Mouse (Mus musculus) limb, embryonic 15.5 days (tissue): ENCODE results near the gene Dlx4. TPM values are rescaled to one million over a fixed set of nuclear protein-coding genes. Genes with fewer than 3 reads are reported as not detected.

ENCODE experiments used
- ATAC-seq: fragments of 200-750 bp; cut with Nextera tagmentation; 2 replicates; pipeline ENCODE4 v1.8.0; 2017; ENCODE audit warnings: low read depth, moderate TSS enrichment; ENCODE audit not compliant: insufficient number of reproducible peaks, low FRiP score, low TSS enrichment
- H3K27ac ChIP-seq: fragments of 300-500 bp; sonication (generic); 2 replicates; pipeline ENCODE4 v1.5.1; 2015; ENCODE audit warnings: moderate library complexity, mild to moderate bottlenecking, inconsistent platforms
- H3K27me3 ChIP-seq: fragments of 300-500 bp; sonication (generic); 2 replicates; pipeline ENCODE4 v1.6.1; 2015; ENCODE audit warnings: inconsistent platforms
- H3K36me3 ChIP-seq: fragments of 300-500 bp; sonication (generic); 2 replicates; pipeline ENCODE4 v1.6.1; 2015; ENCODE audit warnings: inconsistent platforms
- H3K4me1 ChIP-seq: fragments of 300-500 bp; sonication (generic); 2 replicates; pipeline ENCODE4 v1.6.1; 2015; ENCODE audit warnings: inconsistent platforms
- H3K4me2 ChIP-seq: fragments of 300-500 bp; sonication (generic); 2 replicates; pipeline ENCODE4 v1.6.1; 2015; ENCODE audit warnings: mild to moderate bottlenecking, inconsistent platforms
- H3K4me3 ChIP-seq: fragments of 300-500 bp; sonication (generic); 2 replicates; pipeline ENCODE4 v1.5.1; 2015; ENCODE audit warnings: mild to moderate bottlenecking, inconsistent platforms
- H3K9ac ChIP-seq: fragments of 300-500 bp; sonication (generic); 2 replicates; pipeline ENCODE4 v1.6.1; 2015; ENCODE audit warnings: inconsistent platforms
- H3K9me3 ChIP-seq: fragments of 300-500 bp; sonication (generic); 2 replicates; pipeline ENCODE4 v1.6.1; 2016; ENCODE audit warnings: inconsistent platforms
- WGBS: fragments of 180-500 bp; shearing (Covaris S2); methylation state at CpG from one replicate; pipeline ENCODE4 v1.1.7; 2015; 5-methylcytosine and 5-hydroxymethylcytosine counted together
- polyA plus RNA-seq: library from polyadenylated mRNA; unstranded; fragments of >200 nt; fragmentation: Nextera tagmentation; extraction: Ambion mirVana; gene quantifications from 2 replicates; pipeline ENCODE4 v1.2.1, GENCODE M21; 2015

Gene Dlx4
- 3.3 and 4.4 TPM in 2 replicates for polyA plus RNA-seq

GRCm38 (mm10) chr11:95145851-95146403, at the start of gene Dlx4:
TSS of gene Dlx4 (minus strand) at chr11:95146263.
- WGBS: under 1% methylated on average over 48 of the region's 48 CpGs
- H3K27me3 ChIP-seq: peaks cover 99% of the 10 kb centered on the region
- no peaks in the 10 kb centered on the region for H3K9me3 ChIP-seq
- peak within 1 kb of the TSS; percentile 83 for H3K4me2 ChIP-seq
- H3K27ac ChIP-seq: 0 out of 2 replicates have a peak within 1 kb of the TSS, but pooled peaks have one; percentile 7
- no peaks in the 10 kb centered on the region for H3K36me3 ChIP-seq
- H3K4me1 ChIP-seq: peaks cover 54% of the 10 kb centered on the region
- H3K9ac ChIP-seq: peak within 1 kb of the TSS; percentile 38; the same call in 1 of the 2 replicates
- ATAC-seq: no peak
- peak within 1 kb of the TSS; percentile 48 for H3K4me3 ChIP-seq

- Histone ChIP-seq H3K9ac (no peak overlapping the region), H3K4me1 (peaks cover 24% of the 10 kb centered on the region), H3K27ac (no peak overlapping the region), H3K27me3 (0 out of 2 replicates have a peak, but pooled peaks cover 2% of the 10 kb centered on the region), H3K4me3 (no peak overlapping the region), H3K4me2 (no peak overlapping the region), H3K9me3 (no peaks in the 10 kb centered on the region), H3K36me3 (no peaks in the 10 kb centered on the region)
- WGBS: 29% methylated on average over 11 of the region's 11 CpGs
- ATAC-seq: no peak
These were observed 43.8 kb upstream of the Dlx4 start for GRCm38 (mm10) chr11:95189863-95190262.

GRCm38 (mm10) chr11:95186826-95187225, 40.8 kb upstream of the Dlx4 start:
- Histone ChIP-seq H3K36me3 (no peaks in the 10 kb centered on the region), H3K4me2 (no peak overlapping the region), H3K9me3 (no peaks in the 10 kb centered on the region), H3K27me3 (0 out of 2 replicates have a peak, but pooled peaks cover 2% of the 10 kb centered on the region), H3K4me3 (no peak overlapping the region), H3K27ac (no peak overlapping the region), H3K4me1 (peaks cover 38% of the 10 kb centered on the region), H3K9ac (no peak overlapping the region)
- WGBS: 84% methylated on average over 7 of the region's 7 CpGs
- ATAC-seq: no peak

- Histone ChIP-seq H3K27me3 (no peaks in the 10 kb centered on the region), H3K27ac (no peak overlapping the region), H3K36me3 (no peaks in the 10 kb centered on the region), H3K9me3 (no peaks in the 10 kb centered on the region), H3K4me3 (no peak overlapping the region), H3K4me2 (no peak overlapping the region), H3K4me1 (peaks cover 41% of the 10 kb centered on the region), H3K9ac (no peak overlapping the region)
- ATAC-seq: no peak
- 22% methylated on average over 11 of the region's 11 CpGs for WGBS
These were observed 39.6 kb upstream of the Dlx4 start for GRCm38 (mm10) chr11:95185700-95186099.

- Histone ChIP-seq H3K4me3 (no peak overlapping the region), H3K9ac (no peak overlapping the region), H3K27me3 (no peaks in the 10 kb centered on the region), H3K4me1 (peaks cover 42% of the 10 kb centered on the region), H3K9me3 (no peaks in the 10 kb centered on the region), H3K27ac (no peak overlapping the region), H3K36me3 (no peaks in the 10 kb centered on the region), H3K4me2 (no peak overlapping the region)
- no peak for ATAC-seq
- WGBS: 16% methylated on average over 5 of the region's 5 CpGs
These were observed 38.5 kb upstream of the Dlx4 start for GRCm38 (mm10) chr11:95184561-95184960.

GRCm38 (mm10) chr11:95179311-95179710, 33.2 kb upstream of the Dlx4 start:
- H3K9ac ChIP-seq: no peak overlapping the region
- peaks cover 22% of the 10 kb centered on the region for H3K4me1 ChIP-seq
- H3K9me3 ChIP-seq: no peaks in the 10 kb centered on the region
- WGBS: 44% methylated on average over 12 of the region's 12 CpGs
- no peaks in the 10 kb centered on the region for H3K36me3 ChIP-seq
- no peaks in the 10 kb centered on the region for H3K27me3 ChIP-seq
- H3K4me2 ChIP-seq: no peak overlapping the region
- no peak overlapping the region for H3K27ac ChIP-seq
- no peak for ATAC-seq
- no peak overlapping the region for H3K4me3 ChIP-seq

GRCm38 (mm10) chr11:95165857-95166256, 19.8 kb upstream of the Dlx4 start:
- H3K27me3 ChIP-seq: no peaks in the 10 kb centered on the region
- WGBS: 78% methylated on average over 5 of the region's 5 CpGs
- no peak overlapping the region for H3K4me3 ChIP-seq
- no peak for ATAC-seq
- H3K27ac ChIP-seq: no peak overlapping the region
- H3K4me1 ChIP-seq: peaks cover 6% of the 10 kb centered on the region
- no peaks in the 10 kb centered on the region for H3K9me3 ChIP-seq
- H3K36me3 ChIP-seq: no peaks in the 10 kb centered on the region
- no peak overlapping the region for H3K9ac ChIP-seq
- no peak overlapping the region for H3K4me2 ChIP-seq

- Histone ChIP-seq H3K4me3 (no peak overlapping the region), H3K36me3 (no peaks in the 10 kb centered on the region), H3K9ac (no peak overlapping the region), H3K4me2 (no peak overlapping the region), H3K27ac (no peak overlapping the region), H3K27me3 (no peaks in the 10 kb centered on the region), H3K9me3 (no peaks in the 10 kb centered on the region), H3K4me1 (peaks cover 8% of the 10 kb centered on the region)
- ATAC-seq: no peak
- 64% methylated on average over 4 of the region's 4 CpGs for WGBS
These were observed 15.6 kb upstream of the Dlx4 start for GRCm38 (mm10) chr11:95161708-95162107.

GRCm38 (mm10) chr11:95160693-95161092, 14.6 kb upstream of the Dlx4 start:
- H3K4me3 ChIP-seq: no peak overlapping the region
- no peak overlapping the region for H3K4me2 ChIP-seq
- peaks cover 8% of the 10 kb centered on the region for H3K4me1 ChIP-seq
- H3K9me3 ChIP-seq: no peaks in the 10 kb centered on the region
- no peaks in the 10 kb centered on the region for H3K27me3 ChIP-seq
- H3K27ac ChIP-seq: no peak overlapping the region
- no peak overlapping the region for H3K9ac ChIP-seq
- no peaks in the 10 kb centered on the region for H3K36me3 ChIP-seq
- 54% methylated on average over 7 of the region's 7 CpGs for WGBS
- ATAC-seq: no peak

- Histone ChIP-seq H3K9me3 (no peaks in the 10 kb centered on the region), H3K36me3 (no peaks in the 10 kb centered on the region), H3K4me1 (peaks cover 8% of the 10 kb centered on the region), H3K27ac (no peak overlapping the region), H3K9ac (no peak overlapping the region), H3K27me3 (no peaks in the 10 kb centered on the region), H3K4me3 (no peak overlapping the region), H3K4me2 (no peak overlapping the region)
- WGBS: 76% methylated on average over 8 of the region's 8 CpGs
- no peak for ATAC-seq
These were observed 13.8 kb upstream of the Dlx4 start for GRCm38 (mm10) chr11:95159763-95160371.

- ATAC-seq: no peak
- Histone ChIP-seq H3K9ac (no peak overlapping the region), H3K27me3 (peaks cover 5% of the 10 kb centered on the region; the same call in 1 of the 2 replicates), H3K9me3 (no peaks in the 10 kb centered on the region), H3K27ac (no peak overlapping the region), H3K36me3 (no peaks in the 10 kb centered on the region), H3K4me3 (no peak overlapping the region), H3K4me1 (peaks cover 8% of the 10 kb centered on the region), H3K4me2 (no peak overlapping the region)
- WGBS: 65% methylated on average over 5 of the region's 5 CpGs
These were observed 11.8 kb upstream of the Dlx4 start for GRCm38 (mm10) chr11:95157872-95158271.

GRCm38 (mm10) chr11:95157356-95157755, 11.3 kb upstream of the Dlx4 start:
- H3K36me3 ChIP-seq: no peaks in the 10 kb centered on the region
- peaks cover 10% of the 10 kb centered on the region for H3K27me3 ChIP-seq
- no peak overlapping the region for H3K4me3 ChIP-seq
- peaks cover 8% of the 10 kb centered on the region for H3K4me1 ChIP-seq
- H3K9ac ChIP-seq: no peak overlapping the region
- no peaks in the 10 kb centered on the region for H3K9me3 ChIP-seq
- no peak for ATAC-seq
- H3K4me2 ChIP-seq: no peak overlapping the region
- 48% methylated on average over 5 of the region's 5 CpGs for WGBS
- H3K27ac ChIP-seq: no peak overlapping the region
